Mouse (Mus musculus) MEL (cell line): ENCODE data around the gene Aip. TPM values are rescaled to one million over a fixed set of nuclear protein-coding genes. Genes with fewer than 3 reads are reported as not detected.
A peak's percentile ranks its signal among the peaks of the same experiment; 100 is the strongest.

Source experiments
- DNase-seq: peaks from one replicate; pipeline ENCODE4 v3.0.0; 2011; ENCODE audit warnings: low read depth, low spot score
- H3K27ac ChIP-seq: 2 replicates; pipeline ENCODE4 v1.5.1; 2012; ENCODE audit warnings: low read depth, mild to moderate bottlenecking, control low read depth, low read length, moderate library complexity; ENCODE audit not compliant: control insufficient read depth
- H3K27me3 ChIP-seq, 2 experiments: fragments of 150-350 bp in 1 of 2; sonication (generic) in 1 of 2; 2 replicates each; pipeline ENCODE4 v1.6.1; 2012; ENCODE audit warnings: low read length in 2 of 2, mild to moderate bottlenecking in 2 of 2, improper control_type of control experiment in 1 of 2, moderate library complexity in 1 of 2; ENCODE audit not compliant: insufficient read depth in 2 of 2, control insufficient read depth in 1 of 2
- H3K36me3 ChIP-seq, 2 experiments: 2 replicates each; pipeline ENCODE4 v1.6.1; 2012 to 2014; ENCODE audit warnings: low read length in 2 of 2, improper control_type of control experiment in 1 of 2, inconsistent platforms in 1 of 2, mild to moderate bottlenecking in 1 of 2; ENCODE audit not compliant: insufficient read depth in 2 of 2, control insufficient read depth in 1 of 2
- H3K4me1 ChIP-seq, 2 experiments: fragments of 150-350 bp in 1 of 2; sonication (generic) in 1 of 2; 2 replicates each; pipeline ENCODE4 v1.6.1; 2012; ENCODE audit warnings: low read length in 2 of 2, improper control_type of control experiment in 1 of 2, mild to moderate bottlenecking in 1 of 2; ENCODE audit not compliant: insufficient read depth in 2 of 2, control insufficient read depth in 1 of 2
- H3K4me3 ChIP-seq, 2 experiments: fragments of 150-350 bp in 1 of 2; sonication (generic) in 1 of 2; 2 replicates each; pipeline ENCODE4 v1.5.1; 2012; ENCODE audit warnings: low read depth in 2 of 2, low read length in 2 of 2, mild to moderate bottlenecking in 2 of 2, moderate library complexity in 2 of 2, control low read depth in 1 of 2, improper control_type of control experiment in 1 of 2; ENCODE audit not compliant: control insufficient read depth in 1 of 2, insufficient read depth in 1 of 2
- H3K79me2 ChIP-seq: 2 replicates; pipeline ENCODE4 v1.6.1; 2012; ENCODE audit warnings: mild to moderate bottlenecking, low read length, moderate library complexity; ENCODE audit not compliant: control insufficient read depth, poor library complexity, insufficient read depth
- H3K9ac ChIP-seq: 2 replicates; pipeline ENCODE4 v1.6.1; 2012; ENCODE audit warnings: low read depth, mild to moderate bottlenecking, control low read depth, low read length, moderate library complexity; ENCODE audit not compliant: control insufficient read depth, poor library complexity, severe bottlenecking
- H3K9me3 ChIP-seq: fragments of 150-350 bp; sonication (generic); replicated peaks from 2 replicates; pipeline ENCODE4 v1.6.1; 2012; ENCODE audit warnings: mild to moderate bottlenecking, low read length, improper control_type of control experiment, moderate library complexity; ENCODE audit not compliant: insufficient read depth
- CHD1 ChIP-seq: IDR thresholded peaks from 2 replicates; pipeline ENCODE4 v1.6.1; 2012; ENCODE audit warnings: low read depth, mild to moderate bottlenecking, inconsistent platforms, low read length, improper control_type of control experiment
- CTCF ChIP-seq, 3 experiments: IDR thresholded peaks in 2 of 3; conservative IDR thresholded peaks in 1 of 3; 2 replicates each; pipeline ENCODE4 v1.5.1; 2011 to 2012; ENCODE audit warnings: low read length in 3 of 3, low read depth in 2 of 3, mild to moderate bottlenecking in 2 of 3, improper control_type of control experiment in 1 of 3, inconsistent platforms in 1 of 3, mixed read lengths in 1 of 3, moderate library complexity in 1 of 3; ENCODE audit not compliant: control insufficient read depth in 1 of 3, insufficient read depth in 1 of 3, poor library complexity in 1 of 3, severe bottlenecking in 1 of 3
- ELF1 ChIP-seq: IDR thresholded peaks from 2 replicates; pipeline ENCODE4 v1.6.1; 2014; ENCODE audit warnings: low read depth, mild to moderate bottlenecking, inconsistent platforms, low read length, improper control_type of control experiment, moderate library complexity
- MAFK ChIP-seq: IDR thresholded peaks from 2 replicates; pipeline ENCODE4 v1.6.1; 2011; ENCODE audit warnings: low read depth, mild to moderate bottlenecking, low read length, improper control_type of control experiment, borderline replicate concordance
- MAX ChIP-seq: IDR thresholded peaks from 2 replicates; pipeline ENCODE4 v1.6.1; 2011; ENCODE audit warnings: low read length, improper control_type of control experiment
- MYB ChIP-seq: IDR thresholded peaks from 2 replicates; pipeline ENCODE4 v1.6.1; 2011; ENCODE audit warnings: mild to moderate bottlenecking, low read depth, low read length, improper control_type of control experiment
- POLR2AphosphoS5 ChIP-seq: IDR thresholded peaks from 2 replicates; pipeline ENCODE4 v1.6.1; 2012; ENCODE audit warnings: low read depth, borderline replicate concordance, mild to moderate bottlenecking, inconsistent platforms, low read length, moderate library complexity, mixed read lengths
- RAD21 ChIP-seq: IDR thresholded peaks from 2 replicates; pipeline ENCODE4 v1.6.1; 2011; ENCODE audit warnings: mild to moderate bottlenecking, low read depth, low read length, improper control_type of control experiment
- SMC3 ChIP-seq: IDR thresholded peaks from 2 replicates; pipeline ENCODE4 v1.6.1; 2011; ENCODE audit warnings: low read depth, low read length, improper control_type of control experiment
- TCF12 ChIP-seq: IDR thresholded peaks from 2 replicates; pipeline ENCODE4 v1.6.1; 2014; ENCODE audit warnings: low read depth, mild to moderate bottlenecking, inconsistent platforms, low read length, improper control_type of control experiment, moderate library complexity
- USF1 ChIP-seq: IDR thresholded peaks from 2 replicates; pipeline ENCODE4 v1.6.1; 2014; ENCODE audit warnings: low read depth, mild to moderate bottlenecking, inconsistent platforms, low read length, improper control_type of control experiment, moderate library complexity
- ZC3H11A ChIP-seq: IDR thresholded peaks from 2 replicates; pipeline ENCODE4 v1.6.1; 2012; ENCODE audit warnings: low read depth, mild to moderate bottlenecking, inconsistent platforms, low read length, improper control_type of control experiment
- polyA plus RNA-seq, 2 experiments: library from polyadenylated mRNA; stranded (reverse) in 1 of 2; unstranded in 1 of 2; fragments of >175 nt in 1 of 2; fragments of >200 nt in 1 of 2; gene quantifications; 2 replicates each; pipeline versions ENCODE4 v1.2.1 to v1.2.4; 2012; ENCODE audit warnings: low replicate concordance in 2 of 2, low read depth in 1 of 2; ENCODE audit not compliant: insufficient read length in 2 of 2, insufficient read depth in 1 of 2, missing spikeins in 1 of 2
- total RNA-seq: library from RNA; depleted of rRNA; stranded (reverse); fragments of 300-350 nt; gene quantifications from 2 replicates; pipeline ENCODE4 v1.2.3, GENCODE M21; 2012

Aip gene
- total and polyA plus RNA-seq, 3 experiments, result 37.8 to 101 TPM; not detected in 1

DNA sequence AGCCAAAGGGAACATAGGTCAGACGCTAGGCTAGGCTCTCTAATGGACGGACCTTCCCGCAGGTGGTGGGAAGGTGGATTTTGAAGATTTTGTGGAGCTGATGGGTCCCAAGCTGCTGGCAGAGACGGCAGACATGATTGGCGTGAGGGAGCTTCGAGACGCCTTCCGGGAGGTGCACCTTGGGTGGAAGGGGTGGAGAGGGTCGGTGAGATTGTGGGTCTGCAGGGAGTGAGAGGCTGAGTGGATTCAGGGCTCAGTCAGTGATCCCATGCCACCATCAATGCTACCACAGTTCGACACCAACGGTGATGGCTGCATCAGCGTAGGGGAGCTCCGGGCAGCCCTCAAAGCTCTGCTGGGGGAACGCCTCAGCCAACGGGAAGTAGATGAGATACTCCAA is 39.5 kb downstream of the Aip start:
- no peak overlapping the region for H3K4me3 ChIP-seq
- H3K9ac ChIP-seq, result no peak overlapping the region
- DNase-seq, result no peak
- H3K36me3 ChIP-seq, result peaks cover 0 to under 1% of the 10 kb centered on the region in 2 experiments; a peak in 1 of 4 replicates
- no peaks in the 10 kb centered on the region for H3K9me3 ChIP-seq
- no peak overlapping the region for H3K27ac ChIP-seq
- H3K27me3 ChIP-seq, result no peaks in the 10 kb centered on the region; a peak in 2 of 4 replicates
- no peaks in the 10 kb centered on the region for H3K4me1 ChIP-seq
- H3K79me2 ChIP-seq, result no peaks in the 10 kb centered on the region
- TF ChIP-seq MAFK (no peak), MYB (no peak), USF1 (no peak), TCF12 (no peak), POLR2AphosphoS5 (no peak), SMC3 (no peak)

- Histone ChIP-seq H3K4me1 (no peaks in the 10 kb centered on the region), H3K9ac (no peak overlapping the region), H3K36me3 (no peaks in the 10 kb centered on the region), H3K79me2 (no peaks in the 10 kb centered on the region), H3K27ac (no peak overlapping the region), H3K27me3 (no peaks in the 10 kb centered on the region; a peak in 2 of 4 replicates), H3K9me3 (no peaks in the 10 kb centered on the region), H3K4me3 (no peak overlapping the region)
- TF ChIP-seq MAX, result no peak
- TF ChIP-seq ZC3H11A, result peak; percentile 12; the same call in 1 of the 2 replicates
- TF ChIP-seq CTCF (IDR thresholded peaks at IDR 0.05 in 2 of 3, conservative IDR thresholded peaks at IDR 0.05 in 1 of 3; ENCODE audit: control insufficient read depth in 1 of 3, insufficient read depth in 1 of 3, low read depth in 2 of 3, low read length in 3 of 3, poor library complexity in 1 of 3, severe bottlenecking in 1 of 3), result peak in 1 of 3 experiments; percentile 23; a peak in 2 of 6 replicates
- 0 out of 2 replicates have a peak, but pooled peaks have one; percentile 22 for TF ChIP-seq SMC3
- no peak for TF ChIP-seq CHD1
- TF ChIP-seq RAD21, result peak; percentile 21
- DNase-seq, result no peak
Measured at GRCm38 (mm10) chr19:4084984-4085383, 40.7 kb downstream of the Aip start.

- no peaks in the 10 kb centered on the region for H3K79me2 ChIP-seq
- H3K4me3 ChIP-seq, result no peak overlapping the region
- H3K9ac ChIP-seq, result no peak overlapping the region
- peaks cover 0 to 5% of the 10 kb centered on the region in 2 experiments; a peak in 1 of 4 replicates for H3K4me1 ChIP-seq
- DNase-seq, result no peak
- no peaks in the 10 kb centered on the region for H3K36me3 ChIP-seq
- no peaks in the 10 kb centered on the region for H3K9me3 ChIP-seq
- TF ChIP-seq SMC3 (no peak), ELF1 (no peak), CTCF (IDR thresholded peaks at IDR 0.05 in 2 of 3, conservative IDR thresholded peaks at IDR 0.05 in 1 of 3; ENCODE audit: control insufficient read depth in 1 of 3, insufficient read depth in 1 of 3, low read depth in 2 of 3, low read length in 3 of 3, poor library complexity in 1 of 3, severe bottlenecking in 1 of 3) (peak in 2 of 3 experiments; percentile 0 to 10; a peak in 1 of 6 replicates)
- TF ChIP-seq, all 39 proteins: peak for 1
- H3K27me3 ChIP-seq, result peaks cover 0 to 1% of the 10 kb centered on the region in 2 experiments; a peak in 2 of 4 replicates
- no peak overlapping the region for H3K27ac ChIP-seq
Measured at GRCm38 (mm10) chr19:4083826-4084225, 41.8 kb downstream of the Aip start.
